Mouse (Mus musculus): ENCODE results near the gene Slc30a4. TPM values are rescaled to one million over a fixed set of nuclear protein-coding genes. Genes with fewer than 3 reads are reported as not detected.

The Slc30a4 gene
- total RNA-seq (2021): 10 to 100 TPM; 13.1 to 14.8 TPM
- long read RNA-seq, experiment 1, full-length matches to known transcripts: 4 of 7 reads
- long read RNA-seq, experiment 1, partial matches to known transcripts: 0 of 7 reads
- long read RNA-seq, experiment 1, other reads (novel, unspliced or antisense): 3 of 7 reads
- long read RNA-seq, experiment 2, full-length matches to known transcripts: 13 of 15 reads
- long read RNA-seq, experiment 2, partial matches to known transcripts: 0 of 15 reads
- long read RNA-seq, experiment 2, other reads (novel, unspliced or antisense): 2 of 15 reads

- intact Hi-C loops (cut with DNase I; ENCODE audit: low total_unique reads): no loop called here
- DNase-seq: peak; percentile 84
Measured at GRCm38 (mm10) chr2:122702181-122703036, at the start of gene Slc30a4. TSS of gene Slc30a4 (minus strand) at chr2:122702663.

- intact Hi-C loops (cut with DNase I; ENCODE audit: low total_unique reads): no loop called here
- DNase-seq: no peak
Measured at GRCm38 (mm10) chr2:122746461-122746860, 44.0 kb upstream of the Slc30a4 start.

GRCm38 (mm10) chr2:122739023-122739422, 36.6 kb upstream of the Slc30a4 start:
- no peak for DNase-seq
- intact Hi-C loops (cut with DNase I; ENCODE audit: low total_unique reads): no loop called here

GRCm38 (mm10) chr2:122737894-122738830, 35.7 kb upstream of the Slc30a4 start, which contains the start of gene Bloc1s6:
TSS of gene Bloc1s6 (plus strand) at chr2:122738503.
- peak; percentile 89 for DNase-seq

GRCm38 (mm10) chr2:122731456-122731855, 29.0 kb upstream of the Slc30a4 start:
- intact Hi-C loops (cut with DNase I; ENCODE audit: low total_unique reads): no loop called here
- no peak for DNase-seq

More at GRCm38 (mm10) chr2:122737894-122738830, 35.7 kb upstream of the Slc30a4 start, which contains the start of gene Bloc1s6:
- intact Hi-C loops (cut with DNase I; ENCODE audit: low total_unique reads): no loop called here

- intact Hi-C loops (cut with DNase I; ENCODE audit: low total_unique reads): no loop called here
- DNase-seq: peak; percentile 30
Measured at GRCm38 (mm10) chr2:122725604-122726003, 23.1 kb upstream of the Slc30a4 start.

- DNase-seq: no peak
- intact Hi-C loops (cut with DNase I; ENCODE audit: low total_unique reads): no loop called here
Measured at GRCm38 (mm10) chr2:122720564-122720963, 18.1 kb upstream of the Slc30a4 start.

GRCm38 (mm10) chr2:122719232-122719631, 16.8 kb upstream of the Slc30a4 start:
- intact Hi-C loops (cut with DNase I; ENCODE audit: low total_unique reads): no loop called here

GRCm38 (mm10) chr2:122716301-122716842, 13.9 kb upstream of the Slc30a4 start:
- intact Hi-C loops (cut with DNase I; ENCODE audit: low total_unique reads): no loop called here
- DNase-seq: no peak

More at GRCm38 (mm10) chr2:122719232-122719631, 16.8 kb upstream of the Slc30a4 start:
- DNase-seq: no peak

- DNase-seq: no peak
Measured at GRCm38 (mm10) chr2:122715148-122715692, 12.8 kb upstream of the Slc30a4 start.

GRCm38 (mm10) chr2:122712848-122713247, 10.4 kb upstream of the Slc30a4 start:
- no peak for DNase-seq
- intact Hi-C loops (cut with DNase I; ENCODE audit: low total_unique reads): no loop called here

More at GRCm38 (mm10) chr2:122715148-122715692, 12.8 kb upstream of the Slc30a4 start:
- intact Hi-C loops (cut with DNase I; ENCODE audit: low total_unique reads): no loop called here

GRCm38 (mm10) chr2:122711911-122712310, 9.4 kb upstream of the Slc30a4 start:
- DNase-seq: no peak
- intact Hi-C loops (cut with DNase I; ENCODE audit: low total_unique reads): no loop called here

- DNase-seq: no peak
- intact Hi-C loops (cut with DNase I; ENCODE audit: low total_unique reads): no loop called here
Measured at GRCm38 (mm10) chr2:122709156-122709555, 6.7 kb upstream of the Slc30a4 start.

GRCm38 (mm10) chr2:122708080-122708479, 5.6 kb upstream of the Slc30a4 start:
- intact Hi-C loops (cut with DNase I; ENCODE audit: low total_unique reads): no loop called here
- no peak for DNase-seq

- intact Hi-C loops (cut with DNase I; ENCODE audit: low total_unique reads): no loop called here
Measured at GRCm38 (mm10) chr2:122704572-122704971, 2.1 kb upstream of the Slc30a4 start.

GRCm38 (mm10) chr2:122701871-122702180, 637 bp downstream of the Slc30a4 start:
- no peak for DNase-seq
- intact Hi-C loops (cut with DNase I; ENCODE audit: low total_unique reads): no loop called here

More at GRCm38 (mm10) chr2:122704572-122704971, 2.1 kb upstream of the Slc30a4 start:
- DNase-seq: no peak

GRCm38 (mm10) chr2:122701012-122701411, 1.5 kb downstream of the Slc30a4 start:
- no peak for DNase-seq
- intact Hi-C loops (cut with DNase I; ENCODE audit: low total_unique reads): no loop called here

- DNase-seq: no peak
- intact Hi-C loops (cut with DNase I; ENCODE audit: low total_unique reads): no loop called here
Measured at GRCm38 (mm10) chr2:122697526-122697925, 4.9 kb downstream of the Slc30a4 start.

- intact Hi-C loops (cut with DNase I; ENCODE audit: low total_unique reads): no loop called here
- no peak for DNase-seq
Measured at GRCm38 (mm10) chr2:122686665-122687064, 15.8 kb downstream of the Slc30a4 start.

Data from gastrocnemius, postnatal 14 days (tissue).